Mouse (Mus musculus) C2C12 (cell line): ENCODE results near the gene Lhb. TPM values are rescaled to one million over a fixed set of nuclear protein-coding genes. Genes with fewer than 3 reads are reported as not detected.
"Not testable (repeated sequence)": the region's sequence is repeated elsewhere in the genome, so short reads cannot be mapped to it uniquely, and the experiment has no call there.

Experiments
- H3K27me3 ChIP-seq: one replicate; pipeline ENCODE4 v1.6.1; 2011; ENCODE audit not compliant: control insufficient read depth, insufficient read depth, insufficient read length
- H3K36me3 ChIP-seq: one replicate; pipeline ENCODE4 v1.6.1; 2011; ENCODE audit not compliant: control insufficient read depth, insufficient read depth
- H3K4me3 ChIP-seq: one replicate; pipeline ENCODE4 v1.5.1; 2011; ENCODE audit warnings: mild to moderate bottlenecking, control low read depth; ENCODE audit not compliant: poor library complexity, insufficient read depth, severe bottlenecking
- H3K79me2 ChIP-seq: one replicate; pipeline ENCODE4 v1.6.1; 2011; ENCODE audit not compliant: control insufficient read depth, insufficient read depth
- H3K79me3 ChIP-seq: one replicate; pipeline ENCODE4 v1.6.1; 2011; ENCODE audit warnings: low read depth, control low read depth
- H3ac ChIP-seq: one replicate; pipeline ENCODE3; 2011; ENCODE audit warnings: low read depth; ENCODE audit not compliant: control insufficient read depth, insufficient read length
- CEBPB ChIP-seq: IDR thresholded peaks from one replicate; pipeline ENCODE4 v1.6.1; 2011; ENCODE audit warnings: low read depth, mild to moderate bottlenecking, control low read depth, moderate library complexity
- CTCF ChIP-seq: IDR thresholded peaks from one replicate; pipeline ENCODE4 v1.5.1; 2011; ENCODE audit not compliant: control insufficient read depth, insufficient read depth, insufficient read length
- FOSL1 ChIP-seq: IDR thresholded peaks from one replicate; pipeline ENCODE4 v1.8.0; 2011; ENCODE audit warnings: mild to moderate bottlenecking, low read length; ENCODE audit not compliant: poor library complexity, insufficient read depth, severe bottlenecking
- MAX ChIP-seq: IDR thresholded peaks from one replicate; pipeline ENCODE4 v1.6.1; 2011; ENCODE audit warnings: mild to moderate bottlenecking, control low read depth
- MYOD1 ChIP-seq: IDR thresholded peaks from one replicate; pipeline ENCODE4 v1.6.1; 2011; ENCODE audit warnings: low read depth; ENCODE audit not compliant: control insufficient read depth, insufficient read length
- MYOG ChIP-seq: IDR thresholded peaks from one replicate; pipeline ENCODE4 v1.6.1; 2011; ENCODE audit not compliant: control insufficient read depth, insufficient read length; ENCODE audit errors: extremely low read depth
- USF1 ChIP-seq: IDR thresholded peaks from one replicate; pipeline ENCODE4 v1.6.1; 2011; ENCODE audit warnings: low read depth, mild to moderate bottlenecking, control low read depth, moderate library complexity
- polyA plus RNA-seq: library from polyadenylated mRNA; unstranded; fragments of >200 nt; fragmentation: generic; extraction: Trizol; gene quantifications from one replicate; pipeline ENCODE4 v1.2.1, GENCODE M21; 2012; ENCODE audit warnings: missing spikeins

The Lhb gene
- polyA plus RNA-seq, 1 experiment = not detected

DNA sequence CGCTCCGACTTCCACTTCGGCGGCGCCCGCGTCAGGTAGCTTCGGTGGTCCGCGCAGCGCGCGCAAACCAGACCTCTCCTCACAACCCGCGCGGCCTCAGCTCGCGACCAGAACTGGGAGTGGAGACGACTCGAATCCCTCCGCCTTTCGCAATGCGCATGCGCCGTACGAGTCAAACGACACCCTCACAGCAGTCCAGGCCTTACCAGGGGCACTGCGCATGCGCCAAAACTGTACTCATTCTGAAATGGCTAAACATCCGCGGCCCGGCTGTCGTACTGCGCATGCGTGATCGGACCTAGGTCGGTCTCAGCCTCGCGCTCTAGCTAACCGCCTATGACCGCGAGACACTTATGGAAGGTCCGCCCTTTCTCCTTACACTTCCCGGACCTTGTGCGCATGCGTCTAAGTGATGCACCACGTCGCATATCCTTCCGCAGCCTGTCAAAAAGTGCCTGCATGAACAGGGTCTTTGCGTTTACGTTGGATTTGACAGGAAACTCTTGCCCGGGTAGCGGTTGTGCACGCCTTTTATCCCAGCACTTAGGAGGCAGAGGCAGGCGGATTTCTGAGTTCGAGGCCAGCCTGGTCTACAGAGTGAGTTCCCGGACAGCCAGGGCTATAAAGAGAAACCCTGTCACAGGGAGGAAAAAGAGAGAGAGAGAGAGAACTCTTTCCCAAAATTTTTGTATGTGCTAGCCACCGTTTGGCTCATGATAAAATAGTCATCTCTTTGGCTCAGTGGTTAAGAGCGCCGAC is 24.9 kb upstream of the Lhb start, which contains the start of gene Snrnp70:
Snrnp70 (minus strand) TSS at position 165 of the 759 bp plus-strand sequence.
- H3K27me3 ChIP-seq = no peaks in the 10 kb centered on the region
- H3K36me3 ChIP-seq = peaks cover 36% of the 10 kb centered on the region
- H3K79me2 ChIP-seq = peaks cover 49% of the 10 kb centered on the region
- peak within 1 kb of the TSS; percentile 72 for H3K4me3 ChIP-seq
- peaks cover 44% of the 10 kb centered on the region for H3K79me3 ChIP-seq
- peak within 1 kb of the TSS; percentile 85 for H3ac ChIP-seq
- TF ChIP-seq CEBPB = no peak
- TF ChIP-seq FOSL1 = no peak
- no peak for TF ChIP-seq MYOD1

GRCm38 (mm10) chr7:45396337-45396775 is 24.3 kb upstream of the Lhb start:
- not testable (repeated sequence) for H3K27me3 ChIP-seq
- H3K4me3 ChIP-seq = peak overlapping the region; percentile 40
- H3K79me2 ChIP-seq = peaks cover 43% of the 10 kb centered on the region
- H3ac ChIP-seq = peak overlapping the region; percentile 5
- H3K36me3 ChIP-seq = peaks cover 33% of the 10 kb centered on the region
- H3K79me3 ChIP-seq = peaks cover 41% of the 10 kb centered on the region

DNA sequence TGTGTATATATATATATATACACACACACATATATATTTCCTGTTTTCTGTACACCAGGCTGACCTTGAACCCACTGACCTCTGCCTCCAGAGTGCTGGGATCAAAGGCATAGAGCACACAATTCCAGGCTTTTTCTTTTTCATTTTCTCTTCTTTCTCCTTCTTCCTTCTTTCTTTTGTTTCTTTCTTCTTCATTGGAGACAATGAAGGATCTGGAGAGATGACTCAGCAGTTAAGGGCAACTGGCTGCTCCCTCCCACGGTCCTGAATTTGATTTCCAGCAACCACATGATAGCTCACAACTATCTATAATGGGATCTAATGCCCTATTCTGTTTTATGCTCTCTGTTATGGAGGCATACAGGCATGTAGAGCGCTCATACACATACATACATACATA is 23.8 kb upstream of the Lhb start:
- no peak overlapping the region for H3K4me3 ChIP-seq
- TF ChIP-seq CTCF (no peak), MYOG (no peak), MYOD1 (no peak), CEBPB (no peak), MAX (no peak), USF1 (no peak), FOSL1 (no peak)
- peaks cover 39% of the 10 kb centered on the region for H3K79me2 ChIP-seq
- no peak overlapping the region for H3ac ChIP-seq
- peaks cover 28% of the 10 kb centered on the region for H3K36me3 ChIP-seq
- H3K27me3 ChIP-seq = no peaks in the 10 kb centered on the region
- H3K79me3 ChIP-seq = peaks cover 37% of the 10 kb centered on the region

- Histone ChIP-seq H3K79me3 (no peaks in the 10 kb centered on the region), H3K4me3 (no peak overlapping the region), H3ac (no peak overlapping the region), H3K36me3 (no peaks in the 10 kb centered on the region), H3K79me2 (no peaks in the 10 kb centered on the region), H3K27me3 (peaks cover 8% of the 10 kb centered on the region)
- TF ChIP-seq FOSL1 = no peak
- TF ChIP-seq CEBPB = no peak
- no peak for TF ChIP-seq MYOD1
- TF ChIP-seq MAX = no peak
- TF ChIP-seq MYOG = no peak
- no peak for TF ChIP-seq USF1
- no peak for TF ChIP-seq CTCF
Observed at GRCm38 (mm10) chr7:45401521-45402085, 19.0 kb upstream of the Lhb start.

DNA sequence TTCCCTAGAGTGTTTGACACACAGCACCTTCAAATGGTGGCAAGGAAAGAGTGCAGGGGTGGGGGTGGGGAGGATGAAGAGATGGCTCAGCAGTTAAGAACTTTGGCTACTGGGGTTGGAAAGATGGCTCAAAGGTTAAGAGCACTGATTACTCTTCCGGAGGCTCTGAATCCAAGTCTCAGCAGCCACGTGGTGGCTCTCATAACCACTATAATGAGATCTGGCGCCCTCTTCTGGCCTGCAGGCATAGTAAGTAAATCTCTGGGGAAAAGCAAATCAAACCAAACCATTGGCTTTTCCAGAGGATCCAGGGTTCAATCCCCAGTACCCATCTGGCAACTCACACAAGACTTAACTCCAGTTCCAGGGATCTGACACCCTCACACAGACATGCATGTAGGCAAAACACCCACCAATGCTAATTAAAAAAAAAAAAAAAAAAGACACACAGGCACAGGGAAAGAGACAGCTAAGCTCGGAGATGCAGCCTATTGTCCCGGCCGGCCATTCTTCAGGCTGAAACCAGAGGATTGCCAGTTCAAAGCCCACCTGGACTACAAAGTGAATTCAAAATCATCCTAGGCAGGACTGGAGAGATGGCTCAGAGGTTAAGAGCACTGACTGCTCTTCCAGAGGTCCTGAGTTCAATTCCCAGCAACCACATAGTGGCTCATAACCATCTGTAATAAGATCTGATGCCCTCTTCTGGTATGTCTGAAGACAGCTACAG is 16.9 kb upstream of the Lhb start:
- Histone ChIP-seq H3ac (no peak overlapping the region), H3K79me2 (no peaks in the 10 kb centered on the region), H3K27me3 (peaks cover 21% of the 10 kb centered on the region), H3K79me3 (no peaks in the 10 kb centered on the region), H3K4me3 (no peak overlapping the region), H3K36me3 (no peaks in the 10 kb centered on the region)
- TF ChIP-seq USF1 (peak; percentile 75), MYOG (no peak), MYOD1 (no peak), MAX (peak; percentile 73)
